ENCODE assay signal across 25 mouse cellular contexts in the genomic region with DNA sequence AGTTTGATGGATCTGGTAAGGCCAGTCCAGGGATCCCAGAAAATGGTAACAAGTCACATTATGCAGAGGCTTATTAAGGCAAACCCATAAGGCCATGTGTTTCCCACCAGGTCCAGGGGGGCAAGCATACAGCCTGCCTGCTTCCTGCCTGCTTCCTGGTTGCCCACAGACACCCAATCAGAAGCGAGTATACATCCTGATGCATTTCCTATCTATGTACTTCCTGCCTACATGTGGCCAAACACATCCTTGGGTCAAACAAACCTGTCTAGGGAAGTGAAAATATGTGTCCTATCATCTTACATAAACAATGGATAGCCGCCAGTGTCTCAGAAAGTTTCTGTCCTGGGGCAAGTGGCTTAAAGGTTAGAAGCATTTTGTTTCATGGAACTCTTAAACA. TPM values are rescaled to one million over a fixed set of nuclear protein-coding genes. Genes with fewer than 3 reads are reported as not detected.
DNase-seq lines count a peak whose midpoint lies in the region; ATAC-seq and TF ChIP-seq lines count a peak whose summit lies in the region.
"Had no signal": no experiment of that assay in that cellular context is flagged by ENCODE, and none has a peak within 500 bp of the region (broad histone marks: within the 10 kb centered on the region; RNA-seq: fewer than 3 reads in every experiment).

No protein-coding gene starts in this region.

- no peak overlapping the region for H3K9ac ChIP-seq in lung, embryonic 14.5 days
- H3K9ac ChIP-seq: embryonic facial prominence, embryonic 15.5 days; heart, embryonic 13.5 days; hindbrain, embryonic 13.5 days had no signal

- no peak for ATAC-seq in lung, embryonic 14.5 days (ENCODE audit: insufficient read depth)
- peak; percentile 40 for ATAC-seq in G1E (ENCODE audit: extremely low read depth, insufficient number of reproducible peaks, low FRiP score, poor library complexity, severe bottlenecking)
- peak; percentile 72 for ATAC-seq in megakaryocyte, adult 5-6 weeks (ENCODE audit: poor library complexity, severe bottlenecking)
- ATAC-seq: activated CD4-positive, CD25-positive, alpha-beta regulatory T cell, adult 4 months; forebrain, embryonic 14.5 days; Patski had no signal

- TF ChIP-seq CTCF in lung, embryonic 14.5 days (IDR thresholded peaks at IDR 0.05; ENCODE audit: low read depth), result no peak
- TF ChIP-seq CTCF in G1E (IDR thresholded peaks at IDR 0.05; ENCODE audit: low read depth, low read length), result no peak

- H3K4me2 ChIP-seq in lung, embryonic 14.5 days, result no peak overlapping the region
- H3K4me2 ChIP-seq: embryonic facial prominence, embryonic 15.5 days; heart, embryonic 13.5 days; hindbrain, embryonic 13.5 days had no signal

- DNase-seq in lung, embryonic 14.5 days, result peak; percentile 16
- no peak for DNase-seq in lung, postnatal 25 days (ENCODE audit: low spot score)
- no peak for DNase-seq in G1E (ENCODE audit: low spot score)
- DNase-seq in urinary bladder, postnatal 10 days (ENCODE audit: low spot score), result no peak
- DNase-seq in ovary, postnatal 10 days (ENCODE audit: low spot score), result no peak
- DNase-seq in left cerebral cortex, adult 18-20 months (ENCODE audit: low spot score in 2 of 2), result no peak
- DNase-seq: adrenal gland, postnatal 14 days; cerebellum, adult 11-12 months; cerebellum, adult 9-11 months; cerebellum, postnatal 36 days; gastrocnemius, adult 2 months; gastrocnemius, postnatal 25 days; heart, adult 11 months; heart, postnatal 4 days had no signal

- no peak overlapping the region for H3K4me3 ChIP-seq in lung, embryonic 14.5 days (ENCODE audit: low read depth, low read length)
- no peak overlapping the region for H3K4me3 ChIP-seq in G1E (ENCODE audit: low read depth, low read length)
- H3K4me3 ChIP-seq: embryonic facial prominence, embryonic 15.5 days; erythroblast, embryonic 14.5 days; forebrain, embryonic 10.5 days; gastrocnemius, adult 2 months; heart, embryonic 13.5 days; hindbrain, embryonic 13.5 days had no signal

- no peaks in the 10 kb centered on the region for H3K27me3 ChIP-seq in lung, embryonic 14.5 days (ENCODE audit: insufficient read depth, low read length)
- H3K27me3 ChIP-seq in G1E (ENCODE audit: insufficient read depth, low read length), result peaks cover 15% of the 10 kb centered on the region; the same call in 1 of the 2 replicates
- H3K27me3 ChIP-seq: embryonic facial prominence, embryonic 15.5 days; hindbrain, embryonic 13.5 days; Patski had no signal

- no peak overlapping the region for H3K27ac ChIP-seq in lung, embryonic 14.5 days (ENCODE audit: low read depth)
- H3K27ac ChIP-seq: embryonic facial prominence, embryonic 15.5 days; forebrain, embryonic 10.5 days; gastrocnemius, adult 2 months; heart, embryonic 13.5 days; hindbrain, embryonic 13.5 days had no signal

- no peaks in the 10 kb centered on the region for H3K36me3 ChIP-seq in lung, embryonic 14.5 days (ENCODE audit: insufficient read depth)
- no peaks in the 10 kb centered on the region for H3K36me3 ChIP-seq in G1E (replicated peaks)
- H3K36me3 ChIP-seq: embryonic facial prominence, embryonic 15.5 days; forebrain, embryonic 10.5 days; heart, embryonic 13.5 days; hindbrain, embryonic 13.5 days had no signal

- no peaks in the 10 kb centered on the region for H3K4me1 ChIP-seq in lung, embryonic 14.5 days (ENCODE audit: insufficient read depth)
- peaks cover 4% of the 10 kb centered on the region; the same call in 1 of the 2 replicates for H3K4me1 ChIP-seq in G1E (ENCODE audit: insufficient read depth, low read depth, low read length)
- H3K4me1 ChIP-seq: embryonic facial prominence, embryonic 15.5 days; forebrain, embryonic 10.5 days; heart, embryonic 13.5 days; hindbrain, embryonic 13.5 days had no signal

- no peaks in the 10 kb centered on the region for H3K9me3 ChIP-seq in lung, embryonic 14.5 days (ENCODE audit: low read depth, low read length)
- no peaks in the 10 kb centered on the region for H3K9me3 ChIP-seq in G1E (replicated peaks)
- H3K9me3 ChIP-seq: embryonic facial prominence, embryonic 15.5 days; forebrain, embryonic 10.5 days; hindbrain, embryonic 13.5 days had no signal

- 62% methylated on average over 2 of the region's 2 CpGs for WGBS in lung, embryonic 14.5 days

RNA-seq across cellular contexts. Expression of gene Sult6b1, which starts 3.6 kb away (rescaled TPM):
- 0.16 and 0.17 TPM in 2 replicates for polyA plus RNA-seq in lung, embryonic 14.5 days (2014; fragmentation: Nextera tagmentation; extraction: Ambion mirVana)
- not detected in 2 replicates for total RNA-seq in G1E (2014; fragmentation: Nextera tagmentation)
- 0.33 and 0.58 TPM in 2 replicates for total RNA-seq in G1E (2017)
- not detected in 2 replicates for polyA plus RNA-seq in G1E (2012)
- not detected in 2 replicates for total RNA-seq in megakaryocyte, adult 5-6 weeks (2015)
- total RNA-seq in megakaryocyte, adult 5-6 weeks (2017), result 1.4 TPM in 1 of 2 replicates, not detected in the other
- total RNA-seq in left cerebral cortex, adult 18-20 months (2021), result not detected
- total RNA-seq: adrenal gland, adult 18-20 months; adrenal gland, postnatal 14 days; gastrocnemius, adult 2 months; gastrocnemius, postnatal 25 days; heart, postnatal 4 days had no signal
- polyA plus RNA-seq: erythroblast, embryonic 14.5 days; forebrain, embryonic 10.5 days; heart, postnatal 0 days; hindbrain, embryonic 13.5 days had no signal

RNA-seq across cellular contexts. Expression of gene Cebpzos, which starts 13.1 kb away (rescaled TPM):
- polyA plus RNA-seq in lung, embryonic 14.5 days (2014; fragmentation: Nextera tagmentation; extraction: Ambion mirVana), result 77.4 and 85.6 TPM in 2 replicates
- 17.1 and 20.5 TPM in 2 replicates for total RNA-seq in G1E (2014; fragmentation: Nextera tagmentation)
- total RNA-seq in G1E (2017), result 61.6 and 76.5 TPM in 2 replicates
- 4.1 and 4.5 TPM in 2 replicates for polyA plus RNA-seq in G1E (2012)
- 28.2 and 36.8 TPM in 2 replicates for total RNA-seq in megakaryocyte, adult 5-6 weeks (2015)
- total RNA-seq in megakaryocyte, adult 5-6 weeks (2017), result 36.5 and 56.0 TPM in 2 replicates
- total RNA-seq in left cerebral cortex, adult 18-20 months (2021), result 10 to 100 TPM; 24.0 to 29.4 TPM
- polyA plus RNA-seq: erythroblast, embryonic 14.5 days had no signal

RNA-seq across cellular contexts. Expression of gene Eif2ak2, which starts 20.8 kb away (rescaled TPM):
- polyA plus RNA-seq in lung, embryonic 14.5 days (2014; fragmentation: Nextera tagmentation; extraction: Ambion mirVana), result 8.4 and 9.2 TPM in 2 replicates
- total RNA-seq in G1E (2014; fragmentation: Nextera tagmentation), result 40.1 and 40.3 TPM in 2 replicates
- total RNA-seq in G1E (2017), result 51.8 and 59.9 TPM in 2 replicates
- polyA plus RNA-seq in G1E (2012), result 15.9 and 17.5 TPM in 2 replicates
- 22.9 and 27.2 TPM in 2 replicates for total RNA-seq in megakaryocyte, adult 5-6 weeks (2015)
- total RNA-seq in megakaryocyte, adult 5-6 weeks (2017), result 48.4 and 58.0 TPM in 2 replicates
- 1 to 10 TPM; 4.3 to 5.0 TPM for total RNA-seq in left cerebral cortex, adult 18-20 months (2021)

RNA-seq across cellular contexts. Expression of gene Cebpz, which starts 33.7 kb away (rescaled TPM):
- polyA plus RNA-seq in lung, embryonic 14.5 days (2014; fragmentation: Nextera tagmentation; extraction: Ambion mirVana), result 56.6 and 61.2 TPM in 2 replicates
- total RNA-seq in G1E (2014; fragmentation: Nextera tagmentation) (83.5 and 108 TPM in 2 replicates), G1E (2017) (82.5 and 97.9 TPM in 2 replicates)
- polyA plus RNA-seq in G1E (2012), result 37.0 and 45.9 TPM in 2 replicates
- total RNA-seq in megakaryocyte, adult 5-6 weeks (2015), result 32.9 and 40.2 TPM in 2 replicates
- total RNA-seq in megakaryocyte, adult 5-6 weeks (2017), result 101 and 115 TPM in 2 replicates
- 10 to 100 TPM; 36.2 to 36.3 TPM for total RNA-seq in left cerebral cortex, adult 18-20 months (2021)

RNA-seq across cellular contexts. Expression of gene Ndufaf7, which starts 33.8 kb away (rescaled TPM):
- polyA plus RNA-seq in lung, embryonic 14.5 days (2014; fragmentation: Nextera tagmentation; extraction: Ambion mirVana), result 57.6 and 59.3 TPM in 2 replicates
- total RNA-seq in G1E (2014; fragmentation: Nextera tagmentation) (24.4 and 40.0 TPM in 2 replicates), G1E (2017) (46.4 and 49.4 TPM in 2 replicates)
- 1.3 and 4.0 TPM in 2 replicates for polyA plus RNA-seq in G1E (2012)
- 61.6 and 64.7 TPM in 2 replicates for total RNA-seq in megakaryocyte, adult 5-6 weeks (2015)
- total RNA-seq in megakaryocyte, adult 5-6 weeks (2017), result 40.6 and 54.7 TPM in 2 replicates
- total RNA-seq in left cerebral cortex, adult 18-20 months (2021), result 10 to 100 TPM; 62.9 to 67.4 TPM
